ENCODE assay signal across 27 mouse cellular contexts in the genomic region with DNA sequence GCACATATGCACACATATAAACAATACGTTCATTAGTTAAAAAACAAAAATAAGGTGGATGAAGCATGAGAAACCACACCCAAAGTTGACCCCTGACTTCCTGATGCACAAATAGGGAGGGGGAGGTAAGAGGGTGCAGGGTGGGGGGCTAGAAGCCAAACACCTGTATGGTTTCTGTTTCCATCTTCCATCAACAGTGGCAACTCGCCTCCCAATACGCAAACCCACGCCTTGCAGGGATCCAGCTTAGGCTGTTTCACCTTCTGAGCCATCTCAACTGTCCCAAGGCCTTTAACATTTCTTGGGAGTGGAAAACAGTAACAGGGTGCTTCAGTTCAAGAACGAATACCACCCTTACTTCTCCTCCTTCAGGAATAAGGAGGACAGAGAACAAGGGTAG. TPM values are rescaled to one million over a fixed set of nuclear protein-coding genes. Genes with fewer than 3 reads are reported as not detected.
DNase-seq lines count a peak whose midpoint lies in the region; ATAC-seq and TF ChIP-seq lines count a peak whose summit lies in the region.
"Had no signal": no experiment of that assay in that cellular context is flagged by ENCODE, and none has a peak within 500 bp of the region (broad histone marks: within the 10 kb centered on the region; RNA-seq: fewer than 3 reads in every experiment).

No protein-coding gene starts in this region.

- no peak for TF ChIP-seq CTCF in heart, adult 2 months (IDR thresholded peaks at IDR 0.05)
- TF ChIP-seq CTCF in bone marrow macrophage, adult 2 months (IDR thresholded peaks at IDR 0.05; ENCODE audit: low read depth, low read length) = no peak

- H3K9ac ChIP-seq in heart, adult 2 months (ENCODE audit: low read depth, low read length) = no peak overlapping the region
- H3K9ac ChIP-seq in intestine, embryonic 14.5 days (ENCODE audit: low read length) = no peak overlapping the region
- H3K9ac ChIP-seq in intestine, embryonic 15.5 days = no peak overlapping the region
- H3K9ac ChIP-seq: embryonic facial prominence, embryonic 13.5 days; embryonic facial prominence, embryonic 15.5 days; forebrain, embryonic 12.5 days had no signal

- no peak for TF ChIP-seq POLR2A in heart, adult 2 months (IDR thresholded peaks at IDR 0.05; ENCODE audit: insufficient read depth, low read depth, low read length)
- TF ChIP-seq POLR2A in bone marrow macrophage, adult 2 months (IDR thresholded peaks at IDR 0.05; ENCODE audit: borderline replicate concordance, low read depth, low read length) = no peak

- no peak overlapping the region for H3K27ac ChIP-seq in heart, adult 2 months
- H3K27ac ChIP-seq in intestine, embryonic 14.5 days (ENCODE audit: low read depth) = no peak overlapping the region
- no peak overlapping the region for H3K27ac ChIP-seq in intestine, embryonic 15.5 days
- peak overlapping the region; percentile 82 for H3K27ac ChIP-seq in bone marrow macrophage, adult 2 months (ENCODE audit: insufficient read depth, low read depth, low read length)
- H3K27ac ChIP-seq: embryonic facial prominence, embryonic 13.5 days; embryonic facial prominence, embryonic 15.5 days; forebrain, embryonic 10.5 days; forebrain, embryonic 12.5 days had no signal

- H3K36me3 ChIP-seq in heart, adult 2 months (ENCODE audit: control insufficient read depth, insufficient read depth, low read length) = peaks cover 5% of the 10 kb centered on the region; the same call in 1 of the 2 replicates
- H3K36me3 ChIP-seq in intestine, embryonic 14.5 days (ENCODE audit: control insufficient read depth, insufficient read depth, low read length) = peaks cover 73% of the 10 kb centered on the region
- H3K36me3 ChIP-seq in intestine, embryonic 15.5 days = peaks cover 19% of the 10 kb centered on the region; the same call in 1 of the 2 replicates

- no peaks in the 10 kb centered on the region for H3K9me3 ChIP-seq in intestine, embryonic 14.5 days (ENCODE audit: control insufficient read depth, low read length)
- no peaks in the 10 kb centered on the region for H3K9me3 ChIP-seq in intestine, embryonic 15.5 days
- H3K9me3 ChIP-seq: embryonic facial prominence, embryonic 13.5 days; embryonic facial prominence, embryonic 15.5 days; forebrain, embryonic 10.5 days; forebrain, embryonic 12.5 days; G1E had no signal

- H3K27me3 ChIP-seq in heart, adult 2 months (ENCODE audit: control insufficient read depth, insufficient read depth, low read length) = no peaks in the 10 kb centered on the region
- H3K27me3 ChIP-seq in intestine, embryonic 14.5 days (replicated peaks; ENCODE audit: control insufficient read depth, insufficient read depth, low read length) = no peaks in the 10 kb centered on the region
- no peaks in the 10 kb centered on the region for H3K27me3 ChIP-seq in intestine, embryonic 15.5 days (replicated peaks)
- H3K27me3 ChIP-seq: CH12.LX; embryonic facial prominence, embryonic 13.5 days; embryonic facial prominence, embryonic 15.5 days; forebrain, embryonic 12.5 days; Patski had no signal

- no peak overlapping the region for H3K4me3 ChIP-seq in heart, adult 2 months
- H3K4me3 ChIP-seq in intestine, embryonic 14.5 days (ENCODE audit: low read depth, low read length) = no peak overlapping the region
- H3K4me3 ChIP-seq in intestine, embryonic 15.5 days (replicated peaks) = no peak overlapping the region
- no peak overlapping the region for H3K4me3 ChIP-seq in bone marrow macrophage, adult 2 months (ENCODE audit: insufficient read depth, low read length)
- H3K4me3 ChIP-seq: embryonic facial prominence, embryonic 13.5 days; embryonic facial prominence, embryonic 15.5 days; erythroblast, embryonic 14.5 days; forebrain, embryonic 10.5 days; forebrain, embryonic 12.5 days had no signal

- WGBS in heart, adult 2 months = 97% methylated on average over 5 of the region's 5 CpGs
- 93% methylated on average over 5 of the region's 5 CpGs for WGBS in intestine, embryonic 14.5 days
- WGBS in intestine, embryonic 15.5 days = 96% methylated on average over 5 of the region's 5 CpGs

- H3K4me1 ChIP-seq in heart, adult 2 months (ENCODE audit: control insufficient read depth, insufficient read depth, low read length) = no peaks in the 10 kb centered on the region
- no peaks in the 10 kb centered on the region for H3K4me1 ChIP-seq in intestine, embryonic 14.5 days (replicated peaks; ENCODE audit: control insufficient read depth, insufficient read depth, low read length)
- no peaks in the 10 kb centered on the region for H3K4me1 ChIP-seq in intestine, embryonic 15.5 days (replicated peaks)
- H3K4me1 ChIP-seq in bone marrow macrophage, adult 2 months (ENCODE audit: control insufficient read depth, insufficient read depth, low read length) = peaks cover 29% of the 10 kb centered on the region
- H3K4me1 ChIP-seq: embryonic facial prominence, embryonic 13.5 days; embryonic facial prominence, embryonic 15.5 days; forebrain, embryonic 10.5 days; forebrain, embryonic 12.5 days had no signal

- intact Hi-C loops in heart, adult 2 months (cut with DNase I) = no loop called here

- no peak overlapping the region for H3K4me2 ChIP-seq in intestine, embryonic 14.5 days (ENCODE audit: low read length)
- H3K4me2 ChIP-seq in intestine, embryonic 15.5 days (replicated peaks) = no peak overlapping the region
- H3K4me2 ChIP-seq: embryonic facial prominence, embryonic 13.5 days; embryonic facial prominence, embryonic 15.5 days; forebrain, embryonic 12.5 days had no signal

- TF ChIP-seq EP300 in heart, adult 2 months (IDR thresholded peaks at IDR 0.05; ENCODE audit: insufficient read depth, low read depth, low read length) = no peak

- no peak for ATAC-seq in intestine, embryonic 14.5 days (replicated peaks; ENCODE audit: low FRiP score, low TSS enrichment, low read depth)
- ATAC-seq in intestine, embryonic 15.5 days = no peak
- ATAC-seq: activated CD4-positive, CD25-positive, alpha-beta regulatory T cell, adult 4 months; CD4-positive, CD25-positive, alpha-beta regulatory T cell, adult 4 months; forebrain, embryonic 14.5 days; forebrain, embryonic 16.5 days; Patski had no signal

- DNase-seq in heart, adult 11 months = peak; percentile 61
- DNase-seq in heart, adult 2 months = no peak
- DNase-seq in intestine, embryonic 14.5 days (ENCODE audit: low spot score) = peak; percentile 24
- DNase-seq: adrenal gland, adult 8-10 months; adrenal gland, postnatal 14 days; adrenal gland, postnatal 36 days; cerebellum, adult 11 months; cerebellum, adult 18-20 months; cerebellum, adult 8-10 months; cerebellum, adult 9-11 months; cerebellum, postnatal 14 days; cerebellum, postnatal 36 days; embryo, embryonic 11 days had no signal

- H3K79me2 ChIP-seq in heart, adult 2 months (replicated peaks; ENCODE audit: control insufficient read depth, insufficient read depth, low read length) = no peaks in the 10 kb centered on the region

RNA-seq across cellular contexts. Expression of gene Iah1, which starts 21.0 kb away (rescaled TPM):
- 10 to 100 TPM; 12.6 to 13.5 TPM for total RNA-seq in heart, adult 2 months (2021)
- polyA plus RNA-seq in heart, adult 2 months (2012; rRNA removed) = 28.4 and 30.5 TPM in 2 replicates
- 48.4 and 51.7 TPM in 2 replicates for polyA plus RNA-seq in intestine, embryonic 14.5 days (2014; fragmentation: Nextera tagmentation; extraction: Ambion mirVana)
- polyA plus RNA-seq in intestine, embryonic 15.5 days (2015; fragmentation: Nextera tagmentation; extraction: Ambion mirVana) = 58.8 and 63.7 TPM in 2 replicates
- polyA plus RNA-seq in bone marrow macrophage, adult 2 months (2012; ENCODE audit: insufficient read depth, insufficient read length, missing spikeins) = 44.9 and 49.5 TPM in 2 replicates

RNA-seq across cellular contexts. Expression of gene Adam17, which starts 36.3 kb away (rescaled TPM):
- 10 to 100 TPM; 39.2 to 43.8 TPM for total RNA-seq in heart, adult 2 months (2021)
- 27.9 and 81.6 TPM in 2 replicates for polyA plus RNA-seq in heart, adult 2 months (2012; rRNA removed)
- polyA plus RNA-seq in intestine, embryonic 14.5 days (2014; fragmentation: Nextera tagmentation; extraction: Ambion mirVana) = 33.3 and 35.1 TPM in 2 replicates
- 28.9 and 31.7 TPM in 2 replicates for polyA plus RNA-seq in intestine, embryonic 15.5 days (2015; fragmentation: Nextera tagmentation; extraction: Ambion mirVana)
- polyA plus RNA-seq in bone marrow macrophage, adult 2 months (2012; ENCODE audit: insufficient read depth, insufficient read length, missing spikeins) = 225 and 233 TPM in 2 replicates

RNA-seq across cellular contexts. Expression of gene Itgb1bp1, which starts 51.1 kb away (rescaled TPM):
- total RNA-seq in heart, adult 2 months (2021) = 10 to 100 TPM; 42.4 to 50.6 TPM
- polyA plus RNA-seq in heart, adult 2 months (2012; rRNA removed) = 15.2 and 26.8 TPM in 2 replicates
- polyA plus RNA-seq in intestine, embryonic 14.5 days (2014; fragmentation: Nextera tagmentation; extraction: Ambion mirVana) = 48.7 and 50.5 TPM in 2 replicates
- polyA plus RNA-seq in intestine, embryonic 15.5 days (2015; fragmentation: Nextera tagmentation; extraction: Ambion mirVana) = 37.6 and 46.1 TPM in 2 replicates
- polyA plus RNA-seq in bone marrow macrophage, adult 2 months (2012; ENCODE audit: insufficient read depth, insufficient read length, missing spikeins) = 39.4 and 46.2 TPM in 2 replicates

RNA-seq across cellular contexts. Expression of gene Cpsf3, which starts 52.0 kb away (rescaled TPM):
- total RNA-seq in heart, adult 2 months (2021) = 10 to 100 TPM; 32.5 to 39.0 TPM
- 19.3 and 30.8 TPM in 2 replicates for polyA plus RNA-seq in heart, adult 2 months (2012; rRNA removed)
- polyA plus RNA-seq in intestine, embryonic 14.5 days (2014; fragmentation: Nextera tagmentation; extraction: Ambion mirVana) = 121 and 122 TPM in 2 replicates
- polyA plus RNA-seq in intestine, embryonic 15.5 days (2015; fragmentation: Nextera tagmentation; extraction: Ambion mirVana) = 106 and 107 TPM in 2 replicates
- 70.0 and 77.2 TPM in 2 replicates for polyA plus RNA-seq in bone marrow macrophage, adult 2 months (2012; ENCODE audit: insufficient read depth, insufficient read length, missing spikeins)

Comparison
In these comparisons a context has a peak if more than half of its experiments do, and no peak if none do; other contexts are left out.
1. DNase-seq: peak in heart, adult 11 months (single experiment) and intestine, embryonic 14.5 days (single experiment); none in heart, adult 2 months (0 of 2).